Mouse (Mus musculus) stomach, embryonic 14.5 days (tissue): ENCODE measurements at regions not wholly inside any gene's neighbourhood (a gene's known extent, or its start where the extent isn't known, plus 50 kb on each side); places are given as distances from the start of the nearest gene placed in this dataset.

Experiments used
- ATAC-seq: fragments of 200-750 bp; cut with Nextera tagmentation; 2 replicates; pipeline ENCODE4 v1.8.0; 2017; ENCODE audit warnings: low read depth, moderate TSS enrichment; ENCODE audit not compliant: insufficient number of reproducible peaks, insufficient read depth, low FRiP score
- H3K27ac ChIP-seq: fragments of 300-500 bp; sonication (generic); 2 replicates; pipeline ENCODE4 v1.5.1; 2014; ENCODE audit warnings: mild to moderate bottlenecking, low read length, moderate library complexity, mixed read lengths
- H3K27me3 ChIP-seq: fragments of 300-500 bp; sonication (generic); 2 replicates; pipeline ENCODE4 v1.6.1; 2014; ENCODE audit warnings: low read length, control low read depth, mixed read lengths; ENCODE audit not compliant: control insufficient read depth, insufficient read depth
- H3K36me3 ChIP-seq: fragments of 300-500 bp; sonication (generic); 2 replicates; pipeline ENCODE4 v1.6.1; 2014; ENCODE audit warnings: mild to moderate bottlenecking, control low read depth, low read length, moderate library complexity, mixed read lengths; ENCODE audit not compliant: control insufficient read depth, insufficient read depth
- H3K4me1 ChIP-seq: fragments of 300-500 bp; sonication (generic); 2 replicates; pipeline ENCODE4 v1.6.1; 2014; ENCODE audit warnings: low read length, control low read depth, mixed read lengths; ENCODE audit not compliant: control insufficient read depth, insufficient read depth
- H3K4me2 ChIP-seq: fragments of 300-500 bp; sonication (generic); replicated peaks from 2 replicates; pipeline ENCODE4 v1.6.1; 2014; ENCODE audit warnings: low read depth, low read length, control low read depth
- H3K4me3 ChIP-seq: fragments of 300-500 bp; sonication (generic); 2 replicates; pipeline ENCODE4 v1.5.1; 2014; ENCODE audit warnings: low read depth, low read length, control low read depth
- H3K9ac ChIP-seq: fragments of 300-500 bp; sonication (generic); replicated peaks from 2 replicates; pipeline ENCODE4 v1.6.1; 2014; ENCODE audit warnings: low read depth, mild to moderate bottlenecking, control low read depth, low read length, moderate library complexity, mixed read lengths
- H3K9me3 ChIP-seq: fragments of 300-500 bp; sonication (generic); 2 replicates; pipeline ENCODE4 v1.6.1; 2016; ENCODE audit warnings: low read depth, low read length, control low read depth; ENCODE audit not compliant: control insufficient read depth
- WGBS: fragments of 180-500 bp; shearing (Covaris S2); extraction: QIAGEN DNeasy Blood & Tissue Kit; methylation state at CpG from one replicate; pipeline ENCODE4 v1.1.7; 2014; 5-methylcytosine and 5-hydroxymethylcytosine counted together

DNA sequence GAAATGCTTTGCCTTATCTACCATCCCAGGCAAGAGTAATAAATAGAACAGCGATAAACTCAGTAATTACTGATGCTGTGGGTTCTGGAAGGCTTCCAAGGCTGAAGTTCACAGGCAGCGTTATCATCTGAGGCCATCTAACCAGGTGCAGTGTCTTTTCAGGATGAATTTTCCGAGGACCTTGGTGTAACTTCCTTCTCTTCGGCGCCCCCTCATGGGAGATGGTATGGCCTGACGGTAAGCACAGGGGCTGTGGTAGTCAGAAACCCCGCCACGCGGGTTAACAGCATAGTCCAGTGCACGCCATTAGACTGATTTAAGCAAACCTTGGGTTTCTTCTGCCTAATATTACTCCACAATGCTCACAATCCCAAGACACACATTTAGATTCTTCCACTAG lies 140.5 kb upstream of the Ddx18 start:
- no peaks in the 10 kb centered on the region for H3K4me1 ChIP-seq
- no peaks in the 10 kb centered on the region for H3K27me3 ChIP-seq
- ATAC-seq: no peak
- WGBS: 70% methylated on average over 10 of the region's 10 CpGs
- H3K9ac ChIP-seq: no peak overlapping the region
- H3K4me2 ChIP-seq: no peak overlapping the region
- no peak overlapping the region for H3K4me3 ChIP-seq
- H3K27ac ChIP-seq: no peak overlapping the region
- H3K9me3 ChIP-seq: no peaks in the 10 kb centered on the region
- no peaks in the 10 kb centered on the region for H3K36me3 ChIP-seq

DNA sequence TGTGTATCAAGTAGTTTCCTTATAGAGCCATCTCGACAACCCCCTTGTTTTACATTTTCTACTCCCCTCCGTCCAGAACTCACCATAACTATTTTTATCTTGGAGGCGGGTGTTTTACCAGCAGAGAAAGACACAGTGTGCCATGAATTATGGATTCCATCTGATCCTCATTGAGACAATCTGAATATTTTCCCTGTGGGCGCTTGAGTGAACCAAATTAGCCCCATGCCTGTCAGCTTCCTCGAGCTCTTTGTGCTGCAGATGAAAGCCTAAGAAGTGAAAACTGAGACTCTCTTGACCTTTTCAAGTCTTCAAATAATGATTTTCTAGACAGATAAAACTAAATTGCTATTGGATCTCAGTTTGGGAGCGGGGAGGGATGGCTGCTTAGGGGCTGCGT lies 134.0 kb upstream of the Ddx18 start:
- Histone ChIP-seq H3K27me3 (no peaks in the 10 kb centered on the region), H3K4me2 (no peak overlapping the region), H3K36me3 (no peaks in the 10 kb centered on the region), H3K27ac (no peak overlapping the region), H3K9ac (no peak overlapping the region), H3K9me3 (no peaks in the 10 kb centered on the region), H3K4me1 (no peaks in the 10 kb centered on the region), H3K4me3 (no peak overlapping the region)
- 64% methylated on average over 7 of the region's 7 CpGs for WGBS
- ATAC-seq: no peak

DNA sequence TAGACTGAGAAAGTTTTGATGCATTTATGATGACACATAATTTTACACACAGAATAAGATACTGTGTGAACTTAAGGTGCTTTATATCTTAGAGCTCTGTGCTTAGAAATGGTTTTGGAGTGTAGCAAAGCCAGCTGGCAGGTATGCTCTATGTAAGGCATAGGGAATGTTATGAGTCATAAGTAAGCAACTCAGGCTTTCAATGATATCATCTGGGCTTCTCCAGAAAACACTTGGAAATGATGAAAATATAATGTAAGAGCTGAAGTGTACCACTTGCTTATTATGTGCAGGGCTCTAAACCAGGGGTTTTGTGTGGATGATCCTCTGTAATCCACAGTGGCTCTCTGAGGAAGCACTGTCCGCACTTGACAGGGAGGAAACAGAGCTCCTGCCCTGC lies 86.1 kb upstream of the Ddx18 start:
- no peak overlapping the region for H3K4me3 ChIP-seq
- no peaks in the 10 kb centered on the region for H3K36me3 ChIP-seq
- no peak overlapping the region for H3K4me2 ChIP-seq
- no peaks in the 10 kb centered on the region for H3K27me3 ChIP-seq
- no peak overlapping the region for H3K27ac ChIP-seq
- ATAC-seq: no peak
- H3K4me1 ChIP-seq: no peaks in the 10 kb centered on the region
- WGBS: 82% methylated on average over 1 of the region's 1 CpGs
- H3K9ac ChIP-seq: no peak overlapping the region
- no peaks in the 10 kb centered on the region for H3K9me3 ChIP-seq

DNA sequence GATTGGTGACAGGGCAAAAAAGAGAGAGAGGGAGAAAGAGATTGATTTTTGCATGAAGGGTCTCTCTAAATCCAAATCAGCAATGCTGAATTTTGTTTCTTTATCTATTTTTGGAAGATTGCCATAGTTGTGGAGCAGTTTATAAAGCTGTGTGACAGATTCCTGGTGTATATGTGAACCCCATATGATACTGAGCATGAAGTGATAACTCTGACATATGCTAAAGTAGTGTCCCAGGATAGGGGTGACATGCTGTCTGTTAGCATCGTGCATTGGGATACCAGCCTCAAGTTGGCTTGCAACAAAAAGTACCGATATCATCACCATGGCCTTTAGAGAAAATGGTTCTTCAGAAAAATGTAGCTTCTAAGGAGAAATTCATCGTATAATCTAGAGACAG lies 82.3 kb upstream of the Ddx18 start:
- 92% methylated on average over 3 of the region's 3 CpGs for WGBS
- no peak overlapping the region for H3K4me3 ChIP-seq
- no peaks in the 10 kb centered on the region for H3K36me3 ChIP-seq
- ATAC-seq: no peak
- H3K27ac ChIP-seq: no peak overlapping the region
- no peak overlapping the region for H3K9ac ChIP-seq
- H3K9me3 ChIP-seq: no peaks in the 10 kb centered on the region
- no peaks in the 10 kb centered on the region for H3K4me1 ChIP-seq
- no peaks in the 10 kb centered on the region for H3K27me3 ChIP-seq
- no peak overlapping the region for H3K4me2 ChIP-seq

DNA sequence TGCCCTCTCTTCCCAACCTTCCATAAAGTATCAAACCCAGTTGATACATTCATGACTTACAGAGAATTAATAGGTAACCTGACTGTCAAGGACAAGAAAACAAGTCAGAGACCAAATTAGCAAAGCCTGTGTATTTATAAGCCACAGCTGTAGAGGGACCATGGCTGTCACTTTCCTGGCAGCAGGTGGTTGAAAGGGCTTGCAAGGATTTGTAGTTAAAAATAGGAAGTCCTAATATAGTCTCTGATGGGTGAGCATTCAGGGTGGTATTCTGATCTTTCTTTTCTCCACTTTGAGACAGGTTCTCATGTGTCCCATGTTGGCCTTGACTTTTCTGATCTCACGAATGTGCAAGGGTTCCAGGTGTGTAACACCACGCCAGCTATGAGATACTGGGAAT lies 63.7 kb upstream of the Ddx18 start:
- Histone ChIP-seq H3K27ac (no peak overlapping the region), H3K36me3 (no peaks in the 10 kb centered on the region), H3K9ac (no peak overlapping the region), H3K4me2 (no peak overlapping the region), H3K9me3 (no peaks in the 10 kb centered on the region), H3K4me1 (no peaks in the 10 kb centered on the region), H3K4me3 (no peak overlapping the region), H3K27me3 (no peaks in the 10 kb centered on the region)
- no peak for ATAC-seq
- WGBS: 86% methylated on average over 2 of the region's 2 CpGs

DNA sequence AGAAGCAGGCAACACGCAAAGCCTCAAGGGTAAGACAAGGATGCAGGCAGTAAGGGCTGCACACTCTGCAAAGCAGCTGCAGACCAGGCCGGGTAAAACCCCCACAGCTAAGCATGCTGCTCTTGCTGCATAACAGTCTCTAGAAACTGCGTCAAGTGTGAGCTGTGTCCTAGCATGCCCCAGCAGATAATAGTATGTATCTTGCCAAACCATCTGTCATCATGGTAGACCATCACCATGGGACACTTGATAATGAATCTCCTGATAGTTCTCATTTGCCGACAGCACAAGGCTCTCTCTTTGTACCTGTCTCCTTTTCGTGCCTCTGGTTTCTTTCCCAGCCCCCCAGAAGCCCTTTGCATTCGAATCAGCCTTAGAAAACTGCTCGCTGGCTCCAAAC lies 52.5 kb upstream of the Ddx18 start:
- Histone ChIP-seq H3K4me1 (no peaks in the 10 kb centered on the region), H3K4me2 (no peak overlapping the region), H3K36me3 (no peaks in the 10 kb centered on the region), H3K4me3 (no peak overlapping the region), H3K27me3 (no peaks in the 10 kb centered on the region), H3K9ac (no peak overlapping the region), H3K27ac (no peak overlapping the region), H3K9me3 (no peaks in the 10 kb centered on the region)
- no peak for ATAC-seq
- 76% methylated on average over 7 of the region's 7 CpGs for WGBS

DNA sequence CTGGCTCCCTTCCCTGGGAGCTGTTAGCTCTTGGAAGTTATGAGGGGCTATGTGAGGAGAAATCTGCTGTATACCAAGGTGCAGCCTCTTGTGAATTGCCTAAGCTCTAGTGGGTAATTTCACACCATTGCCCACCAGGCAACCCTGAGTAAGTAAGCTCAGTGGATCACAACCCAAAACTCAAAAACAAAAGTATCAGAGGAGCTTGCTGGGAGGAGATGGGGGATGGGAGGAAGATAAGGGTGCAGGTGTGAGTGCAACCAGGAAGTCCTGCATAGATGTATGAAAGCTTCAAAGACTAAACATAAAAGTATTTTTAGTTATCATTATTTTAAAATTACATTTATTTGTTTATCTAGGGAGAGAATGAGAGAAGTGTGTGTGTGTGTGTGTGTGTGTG lies 50.8 kb upstream of the Ddx18 start:
- no peak for ATAC-seq
- Histone ChIP-seq H3K4me2 (no peak overlapping the region), H3K9ac (no peak overlapping the region), H3K4me1 (no peaks in the 10 kb centered on the region), H3K36me3 (no peaks in the 10 kb centered on the region), H3K9me3 (no peaks in the 10 kb centered on the region), H3K27me3 (no peaks in the 10 kb centered on the region), H3K27ac (no peak overlapping the region), H3K4me3 (no peak overlapping the region)
